Comparison of ENCODE assay signal across 8 mouse cellular contexts in the genomic region with DNA sequence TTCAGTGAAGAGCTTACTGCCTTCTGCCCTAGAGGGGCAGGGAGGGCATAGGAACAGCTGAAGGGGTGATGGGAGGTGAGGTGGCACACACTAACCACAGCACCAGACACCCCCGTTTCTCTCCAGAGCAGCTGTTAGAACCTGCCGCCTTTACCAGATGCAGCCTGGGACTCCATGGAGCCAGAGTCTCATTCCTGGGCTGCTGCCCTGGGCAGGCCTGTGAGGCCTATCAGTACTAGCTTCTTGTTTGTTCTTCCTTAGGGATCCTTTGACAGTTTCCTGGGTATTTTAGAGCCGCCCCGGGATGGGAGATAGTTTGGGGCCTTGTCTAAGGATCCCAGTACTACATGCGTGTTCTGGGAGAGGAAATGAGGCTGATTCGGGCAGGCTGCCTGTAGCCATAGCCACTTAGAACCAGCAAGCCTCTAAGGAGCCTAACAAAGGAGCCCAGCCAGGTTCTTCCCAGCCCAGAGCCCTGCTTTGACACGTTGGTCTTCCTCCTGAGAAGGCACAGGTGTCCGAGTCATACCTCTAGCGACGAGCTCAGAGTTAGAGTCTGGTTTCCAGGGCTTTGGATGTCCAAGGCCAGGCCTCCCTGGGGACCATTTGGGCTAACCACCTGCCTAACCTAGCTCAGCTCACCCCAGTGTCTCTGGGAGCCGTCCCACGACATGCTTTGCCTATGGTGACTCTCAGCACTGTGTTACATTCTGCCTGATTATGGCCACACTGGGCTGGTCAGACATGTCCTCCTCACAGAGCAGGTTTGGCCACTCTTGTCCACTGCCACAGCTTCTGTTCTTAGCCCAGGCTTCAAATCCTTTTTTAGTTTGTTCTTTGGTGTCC. TPM values are rescaled to one million over a fixed set of nuclear protein-coding genes. Genes with fewer than 3 reads are reported as not detected.
DNase-seq lines count a peak whose midpoint lies in the region; ATAC-seq and TF ChIP-seq lines count a peak whose summit lies in the region.

No protein-coding gene starts in this region.

- peak overlapping the region; percentile 80 for H3K9ac ChIP-seq in heart, embryonic 13.5 days
- H3K9ac ChIP-seq in liver, embryonic 11.5 days (ENCODE audit: low read depth, low read length), result no peak overlapping the region

- 53% methylated on average over 12 of the region's 12 CpGs for WGBS in heart, embryonic 13.5 days
- WGBS in liver, embryonic 11.5 days, result 68% methylated on average over 12 of the region's 12 CpGs

- peaks cover 4% of the 10 kb centered on the region; the same call in 1 of the 2 replicates for H3K4me1 ChIP-seq in cortical plate, adult 2 months (ENCODE audit: control insufficient read depth, insufficient read depth, low read length)
- H3K4me1 ChIP-seq in heart, embryonic 13.5 days, result peaks cover 87% of the 10 kb centered on the region
- peaks cover 31% of the 10 kb centered on the region for H3K4me1 ChIP-seq in liver, embryonic 11.5 days (replicated peaks; ENCODE audit: control insufficient read depth, insufficient read depth, low read length)

- H3K4me3 ChIP-seq in layer of hippocampus, adult 2 months, result no peak overlapping the region
- no peak overlapping the region for H3K4me3 ChIP-seq in cortical plate, adult 2 months (ENCODE audit: insufficient read depth, low read length)
- H3K4me3 ChIP-seq in heart, embryonic 13.5 days, result peak overlapping the region; percentile 41
- no peak overlapping the region for H3K4me3 ChIP-seq in liver, embryonic 11.5 days (ENCODE audit: low read depth, low read length)

- peak overlapping the region; percentile 67 for H3K4me2 ChIP-seq in heart, embryonic 13.5 days
- H3K4me2 ChIP-seq in liver, embryonic 11.5 days, result no peak overlapping the region

- no peak for ATAC-seq in heart, embryonic 13.5 days (ENCODE audit: extremely low read depth, insufficient number of reproducible peaks, low FRiP score, low TSS enrichment)
- ATAC-seq in liver, embryonic 11.5 days (replicated peaks; ENCODE audit: low FRiP score), result no peak

- peaks cover 22% of the 10 kb centered on the region for H3K36me3 ChIP-seq in heart, embryonic 13.5 days
- H3K36me3 ChIP-seq in liver, embryonic 11.5 days (ENCODE audit: control insufficient read depth, insufficient read depth, low read length), result no peaks in the 10 kb centered on the region

- no peaks in the 10 kb centered on the region for H3K27me3 ChIP-seq in heart, embryonic 13.5 days (replicated peaks)
- no peaks in the 10 kb centered on the region for H3K27me3 ChIP-seq in liver, embryonic 11.5 days (replicated peaks; ENCODE audit: control insufficient read depth, insufficient read depth, low read length)

- TF ChIP-seq POLR2A in cortical plate, adult 2 months (IDR thresholded peaks at IDR 0.05; ENCODE audit: extremely low read depth, insufficient read depth, low read length), result no peak

- H3K9me3 ChIP-seq in heart, embryonic 13.5 days, result no peaks in the 10 kb centered on the region
- no peaks in the 10 kb centered on the region for H3K9me3 ChIP-seq in liver, embryonic 11.5 days (ENCODE audit: control insufficient read depth, low read length)

- peak overlapping the region; percentile 77 for H3K27ac ChIP-seq in layer of hippocampus, adult 2 months
- peak overlapping the region; percentile 78 for H3K27ac ChIP-seq in cortical plate, adult 2 months (ENCODE audit: insufficient read depth, low read length)
- peak overlapping the region; percentile 97 for H3K27ac ChIP-seq in heart, embryonic 13.5 days (replicated peaks)
- peak overlapping the region; percentile 2; the same call in 1 of the 2 replicates for H3K27ac ChIP-seq in liver, embryonic 11.5 days (ENCODE audit: low read depth, low read length)

- no peak for TF ChIP-seq CTCF in layer of hippocampus, adult 2 months (conservative IDR thresholded peaks at IDR 0.05)
- no peak for TF ChIP-seq CTCF in cortical plate, adult 2 months (IDR thresholded peaks at IDR 0.05; ENCODE audit: extremely low read depth, insufficient read depth, low read length)

- DNase-seq in layer of hippocampus, adult 2 months (ENCODE audit: low spot score in 2 of 2), result no peak
- no peak for DNase-seq in layer of hippocampus, adult 8-10 months (ENCODE audit: low spot score in 2 of 2)
- no peak for DNase-seq in liver, embryonic 11.5 days (ENCODE audit: low spot score)
- no peak for DNase-seq in adrenal gland, adult 18-20 months (ENCODE audit: low spot score in 2 of 2)
- DNase-seq in layer of hippocampus, adult 11-12 months (ENCODE audit: low spot score), result no peak
- DNase-seq in cerebellum, adult 18-20 months, result no peak

RNA-seq across cellular contexts. Expression of gene Pik3c2b, which starts 24.0 kb away (rescaled TPM):
- total RNA-seq in layer of hippocampus, adult 2 months (2021), result 10 to 100 TPM; 13.7 to 15.5 TPM
- total RNA-seq in layer of hippocampus, adult 8-10 months (2022), result 10 to 100 TPM; 15.9 to 17.6 (median 16.4) TPM
- 11.1 and 12.0 TPM in 2 replicates for polyA plus RNA-seq in cortical plate, adult 2 months (2012; rRNA removed)
- 8.5 and 9.5 TPM in 2 replicates for polyA plus RNA-seq in heart, embryonic 13.5 days (2015; fragmentation: Nextera tagmentation; extraction: Ambion mirVana)
- polyA plus RNA-seq in liver, embryonic 11.5 days (2014; fragmentation: Nextera tagmentation; extraction: Ambion mirVana), result 3.4 and 3.5 TPM in 2 replicates
- 1 to 10 TPM; 4.6 to 5.6 TPM for total RNA-seq in adrenal gland, adult 18-20 months (2021)

RNA-seq across cellular contexts. Expression of gene Mdm4, which starts 39.1 kb away (rescaled TPM):
- 100 to 1,000 TPM in 1 of 2 experiments, 10 to 100 TPM in 1; 80.8 to 101 TPM for total RNA-seq in layer of hippocampus, adult 2 months (2021)
- total RNA-seq in layer of hippocampus, adult 8-10 months (2022), result 100 to 1,000 TPM in 1 of 4 experiments, 10 to 100 TPM in 3; 86.9 to 117 (median 95.4) TPM
- 67.3 and 68.3 TPM in 2 replicates for polyA plus RNA-seq in cortical plate, adult 2 months (2012; rRNA removed)
- polyA plus RNA-seq in heart, embryonic 13.5 days (2015; fragmentation: Nextera tagmentation; extraction: Ambion mirVana), result 19.2 and 23.4 TPM in 2 replicates
- 40.6 and 41.9 TPM in 2 replicates for polyA plus RNA-seq in liver, embryonic 11.5 days (2014; fragmentation: Nextera tagmentation; extraction: Ambion mirVana)
- 10 to 100 TPM; 65.7 to 68.7 TPM for total RNA-seq in adrenal gland, adult 18-20 months (2021)

Comparison
In these comparisons a context has a peak if more than half of its experiments do, and no peak if none do; other contexts are left out.
1. H3K27ac ChIP-seq: peak in every context shown above with its lines; median percentile 97 in heart, embryonic 13.5 days; 78 in cortical plate, adult 2 months; 77 in layer of hippocampus, adult 2 months; 2 in liver, embryonic 11.5 days.